14 mouse cellular contexts compared by ENCODE assay signal in the genomic region with DNA sequence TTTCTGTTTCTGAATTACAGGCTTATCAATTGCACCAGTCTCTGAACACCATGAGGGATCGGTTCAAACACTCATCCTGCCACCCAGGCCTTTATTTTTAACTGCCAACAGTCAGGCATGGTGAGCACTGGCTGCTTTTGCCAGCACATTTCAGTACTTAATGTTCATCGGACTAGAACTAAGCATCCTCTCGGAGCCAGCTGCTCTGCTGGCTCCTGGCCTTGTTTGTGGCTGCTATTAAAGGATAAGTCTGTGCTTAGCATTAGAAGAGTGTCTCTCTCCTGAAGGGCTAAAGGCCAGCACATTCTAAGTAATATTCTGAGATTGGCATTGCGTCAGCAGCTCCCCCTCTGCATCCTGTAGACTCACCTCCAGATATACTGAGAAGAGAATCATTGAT. TPM values are rescaled to one million over a fixed set of nuclear protein-coding genes. Genes with fewer than 3 reads are reported as not detected.
A peak's percentile ranks its signal among the peaks of the same experiment; 100 is the strongest.
DNase-seq lines count a peak whose midpoint lies in the region; ATAC-seq and TF ChIP-seq lines count a peak whose summit lies in the region.
"Had no signal": no experiment of that assay in that cellular context is flagged by ENCODE, and none has a peak within 500 bp of the region (broad histone marks: within the 10 kb centered on the region; RNA-seq: fewer than 3 reads in every experiment).

No protein-coding gene starts in this region.

- no peak overlapping the region for H3K9ac ChIP-seq in hindbrain, embryonic 15.5 days
- no peak overlapping the region for H3K9ac ChIP-seq in hindbrain, embryonic 13.5 days

- no peak overlapping the region for H3K4me3 ChIP-seq in hindbrain, embryonic 15.5 days
- no peak overlapping the region for H3K4me3 ChIP-seq in hindbrain, embryonic 13.5 days

- DNase-seq in brain, embryonic 14.5 days (ENCODE audit: low read depth) = peak; percentile 90
- peak; percentile 71 to 76 for DNase-seq in cerebellum, postnatal 36 days
- DNase-seq in left cerebral cortex, postnatal 25 days (ENCODE audit: low spot score in 2 of 2) = peak; percentile 64 to 67
- DNase-seq in ovary, adult 18-20 months (ENCODE audit: low spot score) = no peak
- DNase-seq in gastrocnemius, postnatal 36 days = no peak
- DNase-seq in kidney, adult 11 months = no peak
- DNase-seq: kidney, postnatal 25 days had no signal

- 52% methylated on average over 4 of the region's 4 CpGs for WGBS in hindbrain, embryonic 15.5 days
- WGBS in hindbrain, embryonic 13.5 days = 65% methylated on average over 4 of the region's 4 CpGs

- H3K27me3 ChIP-seq in hindbrain, embryonic 15.5 days = 0 out of 2 replicates have a peak, but pooled peaks cover 1% of the 10 kb centered on the region
- no peaks in the 10 kb centered on the region for H3K27me3 ChIP-seq in hindbrain, embryonic 13.5 days

- H3K27ac ChIP-seq in hindbrain, embryonic 15.5 days (replicated peaks) = peak overlapping the region; percentile 25; the same call in 1 of the 2 replicates
- no peak overlapping the region for H3K27ac ChIP-seq in hindbrain, embryonic 13.5 days
- H3K27ac ChIP-seq: macrophage had no signal

- no peaks in the 10 kb centered on the region for H3K36me3 ChIP-seq in hindbrain, embryonic 15.5 days
- H3K36me3 ChIP-seq in hindbrain, embryonic 13.5 days = no peaks in the 10 kb centered on the region

- no peak overlapping the region for H3K4me2 ChIP-seq in hindbrain, embryonic 15.5 days
- no peak overlapping the region for H3K4me2 ChIP-seq in hindbrain, embryonic 13.5 days
- H3K4me2 ChIP-seq: liver, embryonic 11.5 days had no signal

- no peak for TF ChIP-seq CTCF in brain, embryonic 14.5 days (IDR thresholded peaks at IDR 0.05; ENCODE audit: borderline replicate concordance, extremely low read depth, insufficient read depth, insufficient read length)

- intact Hi-C loops in left cerebral cortex, postnatal 25 days (cut with DNase I) = loop anchor here (5.0 kb wide), 1 partner anchor 36 kb away; no protein-coding TSS in a partner anchor
- intact Hi-C loops in gastrocnemius, postnatal 36 days (cut with DNase I) = no loop called here

- H3K4me1 ChIP-seq in hindbrain, embryonic 15.5 days (replicated peaks) = 0 out of 2 replicates have a peak, but pooled peaks cover 6% of the 10 kb centered on the region
- H3K4me1 ChIP-seq in hindbrain, embryonic 13.5 days (replicated peaks) = no peaks in the 10 kb centered on the region

- ATAC-seq in hindbrain, embryonic 15.5 days (ENCODE audit: low FRiP score, low read depth) = peak; percentile 23; the same call in 1 of the 2 replicates
- no peak for ATAC-seq in hindbrain, embryonic 13.5 days (ENCODE audit: low FRiP score)
- ATAC-seq: Patski had no signal

- TF ChIP-seq POLR2A in brain, embryonic 14.5 days (IDR thresholded peaks at IDR 0.05; ENCODE audit: borderline replicate concordance, extremely low read depth, insufficient read depth, insufficient read length, poor library complexity, severe bottlenecking) = no peak

- no peaks in the 10 kb centered on the region for H3K9me3 ChIP-seq in hindbrain, embryonic 15.5 days
- no peaks in the 10 kb centered on the region for H3K9me3 ChIP-seq in hindbrain, embryonic 13.5 days

RNA-seq across cellular contexts. Expression of gene Nell2, which starts 7.9 kb away (rescaled TPM):
- 169 and 176 TPM in 2 replicates for polyA plus RNA-seq in hindbrain, embryonic 15.5 days (2015; fragmentation: Nextera tagmentation; extraction: Ambion mirVana)
- polyA plus RNA-seq in hindbrain, embryonic 13.5 days (2015; fragmentation: Nextera tagmentation; extraction: Ambion mirVana) = 171 and 185 TPM in 2 replicates
- polyA plus RNA-seq in brain, embryonic 14.5 days (2012; rRNA removed) = 125 and 168 TPM in 2 replicates
- total RNA-seq in left cerebral cortex, postnatal 25 days (2021) = 100 to 1,000 TPM; 502 to 560 TPM
- under 1 TPM; 0.15 to 0.30 TPM for total RNA-seq in gastrocnemius, postnatal 36 days (2021)
- total RNA-seq: hematopoietic stem cell, adult 5-6 weeks; neutrophil, adult 5-6 weeks had no signal
- polyA plus RNA-seq: macrophage had no signal

Comparison
In these comparisons a context has a peak if more than half of its experiments do, and no peak if none do; other contexts are left out.
1. DNase-seq: peak in brain, embryonic 14.5 days (single experiment), cerebellum, postnatal 36 days (2 of 2) and left cerebral cortex, postnatal 25 days (2 of 2); none in ovary, adult 18-20 months (single experiment), gastrocnemius, postnatal 36 days (0 of 2) and kidney, adult 11 months (single experiment).